Mouse (Mus musculus) layer of hippocampus, postnatal 14 days (tissue): ENCODE results near the gene Gm5800. TPM values are rescaled to one million over a fixed set of nuclear protein-coding genes. Genes with fewer than 3 reads are reported as not detected.
"Not testable (repeated sequence)": the region's sequence is repeated elsewhere in the genome, so short reads cannot be mapped to it uniquely, and the experiment has no call there.

Experiments
- DNase-seq, 2 experiments: peaks; one replicate each; pipeline ENCODE4 v3.0.0; 2021 to 2022; ENCODE audit warnings: low spot score in 2 of 2, mixed read lengths in 1 of 2
- long read RNA-seq, 2 experiments: library from polyadenylated mRNA; stranded (forward); transcript quantifications; one replicate each; pipeline ENCODE4 v2.0.0; 2021
- total RNA-seq, 2 experiments: library from RNA; stranded (reverse); gene quantifications; 2 replicates each; pipeline ENCODE4 v1.2.3; 2021

Gene Gm5800
- total RNA-seq = not detected
- long read RNA-seq, experiment 1 = 0 reads
- long read RNA-seq, experiment 2 = 0 reads

DNA sequence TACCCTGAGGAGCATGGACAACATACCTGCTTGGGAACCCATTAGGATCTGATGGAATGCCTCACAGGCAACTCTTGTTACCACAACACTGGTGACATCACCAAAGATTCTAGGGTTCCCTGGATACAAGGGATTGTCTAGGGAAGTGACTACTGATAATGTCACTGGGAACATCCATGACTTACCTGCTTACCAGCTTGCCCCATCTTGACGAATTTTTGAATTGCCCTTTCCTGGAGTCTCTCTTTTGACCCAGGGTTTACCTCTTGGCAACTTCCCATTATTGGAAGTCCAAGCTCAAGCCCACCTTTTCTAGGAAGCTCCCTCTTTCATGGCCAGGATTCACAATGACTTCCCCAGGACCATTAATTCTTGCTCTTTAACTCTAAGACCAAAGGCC is at the start of gene Gm5800:
Gene Gm5800, minus strand, starts transcription at position 101 of the 400 bp plus-strand sequence.
- no peak for DNase-seq

GRCm38 (mm10) chr14:51755944-51756343 is 39.0 kb upstream of the Gm5800 start:
- no peak for DNase-seq

- no peak for DNase-seq
These were observed 23.6 kb upstream of the Gm5800 start for GRCm38 (mm10) chr14:51740347-51741170.

DNA sequence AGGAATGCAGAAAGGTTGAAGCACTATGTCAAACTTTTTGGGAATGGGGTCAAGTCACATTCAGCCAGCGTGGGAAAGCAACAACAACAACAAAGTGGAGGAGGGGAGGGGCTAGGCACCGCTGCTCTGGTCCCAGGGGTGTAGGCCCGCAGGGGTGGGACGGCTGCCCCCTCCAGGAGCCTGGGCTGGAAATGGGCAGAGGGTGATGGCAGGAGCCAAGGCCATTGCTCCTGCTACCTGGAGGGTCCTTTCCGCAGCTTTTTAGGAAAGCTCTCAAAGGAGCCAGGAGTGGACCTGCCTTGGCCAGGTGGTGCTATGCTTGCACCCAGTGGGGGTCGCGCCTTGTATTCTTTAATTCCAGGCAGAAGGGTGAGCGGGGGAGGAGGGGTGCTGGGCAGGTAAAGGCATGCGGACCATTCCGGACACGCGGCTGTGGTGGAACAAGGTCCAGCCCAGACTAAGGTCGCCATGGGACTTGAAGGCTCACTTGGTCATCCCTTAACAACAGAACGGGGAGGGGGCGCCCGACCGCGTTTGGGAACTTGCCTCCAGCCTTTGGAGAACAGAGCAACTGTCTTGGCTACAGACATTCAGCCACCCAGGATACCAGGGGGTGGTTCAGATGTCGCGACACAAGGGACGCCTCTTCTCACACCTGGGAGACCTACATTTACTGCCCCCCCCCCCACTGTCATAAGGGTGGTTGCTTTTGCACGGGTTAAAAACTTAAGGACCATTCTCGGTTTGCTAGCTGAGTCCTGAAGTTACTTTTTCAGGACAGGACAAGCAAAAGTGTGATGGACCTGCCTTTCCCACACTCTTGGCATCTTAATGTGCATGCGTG is 22.4 kb upstream of the Gm5800 start:
- DNase-seq = no peak

GRCm38 (mm10) chr14:51738411-51739149 is 21.6 kb upstream of the Gm5800 start:
- peak; percentile 19 to 76 for DNase-seq

GRCm38 (mm10) chr14:51737967-51738366 is 21.0 kb upstream of the Gm5800 start:
- DNase-seq = no peak

DNA sequence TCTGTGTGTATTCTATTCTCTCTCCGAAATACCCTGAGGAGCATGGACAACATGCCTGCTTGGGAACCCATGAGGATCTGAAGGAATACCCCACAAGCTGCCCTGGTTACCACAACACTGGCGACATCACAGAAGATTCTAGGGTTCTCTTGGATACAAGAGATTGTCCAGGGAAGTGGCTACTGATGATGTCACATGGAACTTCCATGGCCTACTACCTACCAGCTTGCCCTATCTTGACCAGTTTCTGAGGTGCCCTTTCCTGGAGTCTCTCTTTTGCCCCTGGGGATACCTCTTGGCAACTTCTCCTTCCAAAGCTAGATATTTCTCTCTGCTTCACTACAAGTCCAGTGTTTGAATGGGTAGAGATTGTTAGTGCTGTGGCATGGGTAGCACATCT is 21.6 kb downstream of the Gm5800 start, which contains the start of gene Gm17079:
Gene Gm17079, minus strand, starts transcription at position 101 of the 400 bp plus-strand sequence.
- not testable (repeated sequence) for DNase-seq

DNA sequence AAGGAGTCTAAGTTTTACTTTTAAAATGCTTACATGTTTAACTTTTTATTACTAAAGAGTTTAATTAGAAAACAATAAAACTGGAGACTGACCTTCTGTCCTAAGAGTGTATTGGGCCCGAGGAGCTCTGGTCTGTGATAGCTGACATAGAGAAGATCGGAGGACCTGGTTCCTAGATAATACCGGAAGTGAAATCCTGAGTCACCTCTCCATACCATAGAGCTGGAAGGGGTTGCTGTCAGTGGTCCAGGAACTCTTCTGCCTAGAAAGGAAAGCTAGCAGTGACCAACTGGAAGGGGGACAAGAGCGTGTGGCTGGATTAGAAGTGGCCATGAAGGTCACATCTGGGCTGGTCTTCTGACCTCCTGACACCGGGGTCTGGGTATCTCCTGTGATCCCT is 39.7 kb downstream of the Gm5800 start:
- DNase-seq = no peak

Other genes starting within 250 kb of the Gm5800 start
- gene Gm5622, start 164.4 kb downstream of the Gm5800 start, total RNA-seq = not detected
- gene Gm17175, start 143.1 kb downstream of the Gm5800 start, total RNA-seq = not detected
- gene Gm17174, start 125.0 kb downstream of the Gm5800 start, total RNA-seq = not detected
- gene Gm17078, start 105.9 kb downstream of the Gm5800 start, total RNA-seq = not detected
- not detected for gene Gm4181, start 81.5 kb downstream of the Gm5800 start, total RNA-seq
- gene Gm17079, start 21.7 kb downstream of the Gm5800 start, total RNA-seq = not detected
- gene Ang4, start 56.4 kb upstream of the Gm5800 start, total RNA-seq = not detected
- not detected for gene AY358078, start 82.9 kb upstream of the Gm5800 start, total RNA-seq
- not detected for gene Ear6, start 136.5 kb upstream of the Gm5800 start, total RNA-seq
- 10 to 100 TPM; 34.9 to 38.9 TPM for gene Mettl17, start 167.7 kb upstream of the Gm5800 start, total RNA-seq
- 1 to 10 TPM; 4.7 to 5.6 TPM for gene Slc39a2, start 175.7 kb upstream of the Gm5800 start, total RNA-seq
- gene Ndrg2, start 197.0 kb upstream of the Gm5800 start, total RNA-seq = 100 to 1,000 TPM; 696 to 763 TPM
- gene Tppp2, start 201.2 kb upstream of the Gm5800 start, total RNA-seq = not detected
- gene Rnase13, start 205.6 kb upstream of the Gm5800 start, total RNA-seq = under 1 TPM in 1 of 2 experiments, not detected in 1; 0.23 TPM